Mouse (Mus musculus) stomach, embryonic 15.5 days (tissue): ENCODE measurements at regions not wholly inside any gene's neighbourhood (a gene's known extent, or its start where the extent isn't known, plus 50 kb on each side); places are given as distances from the start of the nearest gene placed in this dataset.
A peak's percentile ranks its signal among the peaks of the same experiment; 100 is the strongest.

Experiments used
- ATAC-seq: fragments of 200-750 bp; cut with Nextera tagmentation; 2 replicates; pipeline ENCODE4 v1.8.0; 2017; ENCODE audit warnings: low read depth, moderate number of reproducible peaks, moderate TSS enrichment; ENCODE audit not compliant: insufficient read depth, low FRiP score
- H3K27ac ChIP-seq: fragments of 300-500 bp; sonication (generic); 2 replicates; pipeline ENCODE4 v1.5.1; 2015; ENCODE audit warnings: mild to moderate bottlenecking, inconsistent platforms
- H3K27me3 ChIP-seq: fragments of 300-500 bp; sonication (generic); replicated peaks from 2 replicates; pipeline ENCODE4 v1.6.1; 2015; ENCODE audit warnings: inconsistent platforms
- H3K36me3 ChIP-seq: fragments of 300-500 bp; sonication (generic); 2 replicates; pipeline ENCODE4 v1.6.1; 2015; ENCODE audit warnings: inconsistent platforms
- H3K4me1 ChIP-seq: fragments of 300-500 bp; sonication (generic); 2 replicates; pipeline ENCODE4 v1.6.1; 2015; ENCODE audit warnings: inconsistent platforms
- H3K4me2 ChIP-seq: fragments of 300-500 bp; sonication (generic); 2 replicates; pipeline ENCODE4 v1.6.1; 2015; ENCODE audit warnings: mild to moderate bottlenecking, inconsistent platforms
- H3K4me3 ChIP-seq: fragments of 300-500 bp; sonication (generic); replicated peaks from 2 replicates; pipeline ENCODE4 v1.5.1; 2015; ENCODE audit warnings: inconsistent platforms
- H3K9ac ChIP-seq: fragments of 300-500 bp; sonication (generic); 2 replicates; pipeline ENCODE4 v1.6.1; 2015; ENCODE audit warnings: inconsistent platforms
- H3K9me3 ChIP-seq: fragments of 300-500 bp; sonication (generic); 2 replicates; pipeline ENCODE4 v1.6.1; 2016; ENCODE audit warnings: inconsistent platforms
- WGBS: fragments of 180-500 bp; shearing (Covaris S2); methylation state at CpG from one replicate; pipeline ENCODE4 v1.1.7; 2015; 5-methylcytosine and 5-hydroxymethylcytosine counted together

DNA sequence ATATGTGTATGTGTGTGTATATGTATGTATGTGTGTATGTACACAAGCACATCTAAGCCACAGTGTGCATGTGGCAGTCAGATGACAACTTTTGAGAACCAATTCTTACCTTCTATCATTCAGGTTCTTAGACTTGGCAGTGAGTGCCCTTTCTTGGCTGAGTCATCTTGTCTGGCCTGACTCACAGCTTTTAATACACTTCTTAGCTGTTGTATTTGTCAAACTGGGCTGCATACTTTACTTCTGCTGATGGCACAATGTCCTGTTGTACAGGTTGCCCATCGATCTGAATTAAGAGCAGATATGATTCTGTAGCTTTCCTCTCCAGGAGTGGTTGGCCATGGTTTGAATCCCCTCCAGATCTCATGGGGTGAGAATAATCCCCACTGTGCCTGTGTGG is 139.1 kb upstream of the Zfp648 start:
- no peak overlapping the region for H3K9ac ChIP-seq
- no peaks in the 10 kb centered on the region for H3K27me3 ChIP-seq
- 80% methylated on average over 1 of the region's 1 CpGs for WGBS
- no peak overlapping the region for H3K4me2 ChIP-seq
- no peak for ATAC-seq
- no peaks in the 10 kb centered on the region for H3K4me1 ChIP-seq
- H3K27ac ChIP-seq: no peak overlapping the region
- H3K4me3 ChIP-seq: no peak overlapping the region
- no peaks in the 10 kb centered on the region for H3K9me3 ChIP-seq
- no peaks in the 10 kb centered on the region for H3K36me3 ChIP-seq

GRCm38 (mm10) chr1:154062666-154063065 is 138.3 kb upstream of the Zfp648 start:
- Histone ChIP-seq H3K4me3 (no peak overlapping the region), H3K4me1 (no peaks in the 10 kb centered on the region), H3K27ac (no peak overlapping the region), H3K9me3 (no peaks in the 10 kb centered on the region), H3K27me3 (no peaks in the 10 kb centered on the region), H3K4me2 (no peak overlapping the region), H3K9ac (no peak overlapping the region), H3K36me3 (no peaks in the 10 kb centered on the region)
- no peak for ATAC-seq
- WGBS: 79% methylated on average over 7 of the region's 7 CpGs

- Histone ChIP-seq H3K4me3 (no peak overlapping the region), H3K36me3 (no peaks in the 10 kb centered on the region), H3K4me1 (no peaks in the 10 kb centered on the region), H3K9ac (no peak overlapping the region), H3K4me2 (no peak overlapping the region), H3K27ac (no peak overlapping the region), H3K27me3 (no peaks in the 10 kb centered on the region), H3K9me3 (no peaks in the 10 kb centered on the region)
- no peak for ATAC-seq
- WGBS: 81% methylated on average over 5 of the region's 5 CpGs
Observed at GRCm38 (mm10) chr1:154064633-154065032, 136.4 kb upstream of the Zfp648 start.

DNA sequence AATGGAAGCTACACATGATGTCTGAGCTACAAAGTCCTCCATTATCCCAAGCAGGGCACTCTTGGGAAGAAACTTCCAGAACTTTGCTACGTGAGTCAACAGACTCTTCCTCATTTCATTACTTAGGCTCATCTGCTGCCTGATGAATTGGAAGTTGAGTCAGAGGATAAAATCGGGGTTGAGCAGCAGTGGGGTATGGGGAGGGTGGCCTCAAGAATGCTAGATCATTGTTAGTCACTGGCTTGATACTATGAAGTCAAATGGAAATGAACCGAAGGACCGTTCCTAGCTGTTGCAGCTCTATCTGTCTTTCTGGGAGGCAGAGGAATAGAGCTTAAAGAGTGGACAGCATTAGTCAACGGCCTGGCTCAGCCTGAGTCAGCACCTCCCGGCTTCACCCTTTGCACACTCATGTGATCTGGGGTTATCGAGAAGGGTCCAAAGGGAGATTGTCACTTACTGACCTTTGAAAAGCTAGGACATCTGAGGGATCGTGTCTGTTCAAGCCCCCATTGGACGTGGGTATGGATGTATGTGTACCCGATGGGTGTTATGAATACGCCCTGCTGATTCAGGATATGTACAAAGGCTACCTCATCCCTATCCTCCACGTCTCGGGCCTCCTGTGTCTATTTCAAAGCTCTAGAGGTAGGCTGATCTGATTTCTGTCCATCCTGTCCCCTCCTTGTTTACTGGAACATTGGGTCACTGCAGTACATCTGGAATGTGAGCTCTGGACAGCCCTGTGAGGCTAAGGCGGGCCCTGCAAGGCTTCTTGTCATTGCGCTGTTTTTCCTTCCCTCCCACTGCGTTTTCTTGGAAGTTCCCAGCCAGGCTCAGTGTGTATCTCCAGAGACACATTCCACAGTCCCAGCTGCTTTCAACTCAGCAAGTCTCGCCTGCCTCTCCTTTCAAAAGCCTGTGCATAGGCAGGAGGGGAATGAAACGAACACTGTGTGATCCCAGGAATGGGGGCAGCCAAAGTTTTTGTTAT is 135.4 kb upstream of the Zfp648 start:
- Histone ChIP-seq H3K36me3 (no peaks in the 10 kb centered on the region), H3K9me3 (no peaks in the 10 kb centered on the region), H3K9ac (no peak overlapping the region), H3K27me3 (no peaks in the 10 kb centered on the region), H3K4me3 (no peak overlapping the region), H3K4me2 (no peak overlapping the region), H3K4me1 (no peaks in the 10 kb centered on the region), H3K27ac (no peak overlapping the region)
- WGBS: 70% methylated on average over 18 of the region's 18 CpGs
- peak; percentile 22; the same call in 1 of the 2 replicates for ATAC-seq

DNA sequence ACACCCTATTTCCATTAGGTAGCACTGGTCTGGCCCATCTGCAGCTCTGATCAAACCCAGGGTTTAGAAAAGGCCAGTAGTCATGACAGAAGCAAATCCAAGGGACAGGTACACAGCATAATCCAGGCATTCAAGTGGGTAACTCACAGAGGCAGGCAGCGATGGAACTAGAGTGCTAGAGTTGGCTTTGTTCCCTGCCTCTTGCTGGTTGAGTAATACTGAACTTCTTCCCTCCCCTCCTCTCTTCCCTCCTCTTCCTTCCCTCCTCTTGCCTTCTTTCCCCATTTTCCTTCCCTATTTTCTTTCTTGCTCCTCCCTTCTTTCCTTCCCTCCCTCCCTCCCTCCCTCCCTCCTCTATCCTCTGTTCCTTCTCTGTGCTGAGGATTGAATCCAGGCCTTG is 133.1 kb upstream of the Zfp648 start:
- Histone ChIP-seq H3K4me2 (no peak overlapping the region), H3K9me3 (no peaks in the 10 kb centered on the region), H3K9ac (no peak overlapping the region), H3K36me3 (no peaks in the 10 kb centered on the region), H3K27me3 (no peaks in the 10 kb centered on the region), H3K4me3 (no peak overlapping the region), H3K27ac (no peak overlapping the region), H3K4me1 (no peaks in the 10 kb centered on the region)
- WGBS: 88% methylated on average over 1 of the region's 1 CpGs
- ATAC-seq: no peak

DNA sequence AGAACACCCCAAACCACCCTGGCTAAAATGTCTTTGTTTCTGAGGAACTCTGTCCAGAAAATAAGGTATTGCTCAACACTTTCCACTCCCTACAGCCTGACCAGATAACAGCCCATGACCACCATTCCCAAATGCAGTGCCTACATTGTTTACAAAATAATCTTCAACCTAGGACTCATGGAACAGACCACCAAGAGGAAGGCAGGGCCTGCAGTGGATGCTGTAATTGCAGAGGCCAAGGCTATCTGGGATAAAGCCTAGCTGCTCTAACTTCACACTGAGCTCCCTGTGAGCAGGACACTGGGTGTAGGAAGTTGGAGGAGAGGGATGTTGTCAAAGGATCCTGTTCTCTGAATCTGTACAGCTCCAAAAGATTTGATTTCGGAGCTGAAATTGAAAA is 126.7 kb upstream of the Zfp648 start:
- Histone ChIP-seq H3K4me2 (no peak overlapping the region), H3K4me3 (no peak overlapping the region), H3K36me3 (no peaks in the 10 kb centered on the region), H3K27ac (no peak overlapping the region), H3K27me3 (no peaks in the 10 kb centered on the region), H3K4me1 (no peaks in the 10 kb centered on the region), H3K9ac (no peak overlapping the region), H3K9me3 (no peaks in the 10 kb centered on the region)
- 81% methylated on average over 1 of the region's 1 CpGs for WGBS
- ATAC-seq: no peak

DNA sequence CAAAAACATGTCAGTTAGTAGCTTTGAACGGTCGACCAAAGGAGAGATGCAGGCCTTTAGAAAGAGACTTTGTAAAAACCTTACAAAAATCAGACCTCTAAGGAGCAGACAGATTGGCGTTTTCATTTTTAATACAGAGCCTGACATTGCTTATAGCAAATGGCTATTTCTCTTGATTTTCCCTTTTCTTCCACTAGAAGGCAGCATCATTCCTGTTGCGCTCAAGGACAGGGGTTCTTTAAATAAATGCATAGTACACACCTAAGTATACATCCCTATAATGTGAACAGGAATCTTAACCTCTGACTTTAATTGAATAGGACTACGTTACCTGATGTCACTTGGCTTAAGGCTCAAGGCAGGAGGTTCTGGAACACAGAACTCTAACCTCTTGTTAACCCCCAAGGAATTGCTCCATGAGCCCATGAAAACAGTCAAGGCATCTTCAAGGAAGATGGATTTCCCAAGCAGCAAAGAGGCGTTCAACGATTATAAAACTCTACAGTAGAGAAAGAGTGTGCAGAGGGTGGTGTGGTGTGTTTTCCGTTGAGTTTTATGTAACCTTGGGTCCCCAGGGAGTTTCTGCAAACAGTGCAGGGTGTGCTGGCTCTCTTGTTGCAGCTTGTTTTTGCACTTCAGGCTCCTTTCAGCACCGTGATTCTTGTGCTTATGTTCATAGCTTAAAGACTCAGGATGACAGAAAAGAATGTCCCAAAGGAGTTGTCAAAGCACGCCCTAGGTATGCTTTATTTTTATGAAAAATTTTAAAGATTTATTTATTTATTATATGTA is 124.1 kb upstream of the Zfp648 start:
- no peaks in the 10 kb centered on the region for H3K27me3 ChIP-seq
- no peak overlapping the region for H3K4me2 ChIP-seq
- peak overlapping the region; percentile 26; the same call in 1 of the 2 replicates for H3K27ac ChIP-seq
- 64% methylated on average over 10 of the region's 10 CpGs for WGBS
- no peaks in the 10 kb centered on the region for H3K36me3 ChIP-seq
- H3K9ac ChIP-seq: no peak overlapping the region
- ATAC-seq: no peak
- H3K4me3 ChIP-seq: no peak overlapping the region
- peaks cover 10% of the 10 kb centered on the region; the same call in 1 of the 2 replicates for H3K4me1 ChIP-seq
- no peaks in the 10 kb centered on the region for H3K9me3 ChIP-seq

- Histone ChIP-seq H3K36me3 (no peaks in the 10 kb centered on the region), H3K4me3 (no peak overlapping the region), H3K9me3 (no peaks in the 10 kb centered on the region), H3K27me3 (no peaks in the 10 kb centered on the region), H3K4me1 (peaks cover 10% of the 10 kb centered on the region; the same call in 1 of the 2 replicates), H3K27ac (peak overlapping the region; percentile 71), H3K9ac (no peak overlapping the region), H3K4me2 (peak overlapping the region; percentile 19; the same call in 1 of the 2 replicates)
- ATAC-seq: peak; percentile 73
- WGBS: 46% methylated on average over 10 of the region's 10 CpGs
Observed at GRCm38 (mm10) chr1:154080505-154081380, 120.2 kb upstream of the Zfp648 start.

DNA sequence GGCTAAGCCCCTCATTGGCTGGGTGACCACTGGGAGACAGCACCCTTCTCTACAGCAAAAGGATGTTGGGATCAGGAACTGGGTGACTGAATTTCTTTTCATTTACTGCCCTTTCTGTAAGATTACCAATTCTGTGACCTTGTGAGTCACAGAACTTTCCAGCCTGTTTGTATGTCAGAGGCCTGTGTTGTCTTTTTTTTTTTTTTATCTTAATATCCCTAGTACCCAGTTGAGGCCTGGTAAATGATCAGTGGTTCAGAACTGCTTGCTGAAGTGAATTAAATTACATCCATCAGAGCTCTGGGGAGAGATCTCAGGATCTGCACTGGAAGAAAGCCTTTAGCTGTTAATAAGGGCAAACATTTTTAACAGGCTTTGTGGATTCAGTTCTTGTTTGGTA is 114.8 kb upstream of the Zfp648 start:
- H3K27ac ChIP-seq: no peak overlapping the region

DNA sequence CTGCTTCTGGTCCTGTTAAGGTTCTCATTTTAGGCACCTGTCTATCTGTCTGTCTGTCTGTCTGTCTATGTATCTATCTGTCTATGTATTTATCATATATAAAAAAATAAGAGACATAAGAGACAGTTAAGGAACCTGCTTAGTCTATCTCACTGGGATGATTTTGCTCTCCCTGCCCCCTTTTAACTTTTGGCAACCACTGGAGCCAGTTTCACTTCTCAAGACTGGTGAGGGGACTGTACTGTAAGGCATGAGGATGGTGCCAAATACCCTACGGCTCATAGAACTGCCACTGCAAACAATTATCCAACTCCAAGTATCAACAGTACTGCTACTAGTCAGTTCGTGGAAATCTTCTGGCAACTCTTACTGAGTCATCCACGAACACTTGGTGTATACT is 111.2 kb upstream of the Zfp648 start:
- no peak overlapping the region for H3K9ac ChIP-seq
- no peak overlapping the region for H3K4me2 ChIP-seq
- H3K36me3 ChIP-seq: no peaks in the 10 kb centered on the region
- H3K9me3 ChIP-seq: no peaks in the 10 kb centered on the region
- 84% methylated on average over 3 of the region's 3 CpGs for WGBS
- no peak for ATAC-seq
- no peak overlapping the region for H3K27ac ChIP-seq
- no peaks in the 10 kb centered on the region for H3K4me1 ChIP-seq
- H3K4me3 ChIP-seq: no peak overlapping the region
- no peaks in the 10 kb centered on the region for H3K27me3 ChIP-seq

More for the DNA sequence above, 114.8 kb upstream of the Zfp648 start:
- ATAC-seq: no peak
- H3K4me2 ChIP-seq: no peak overlapping the region
- no peaks in the 10 kb centered on the region for H3K9me3 ChIP-seq
- no peaks in the 10 kb centered on the region for H3K27me3 ChIP-seq
- H3K4me1 ChIP-seq: peaks cover under 1% of the 10 kb centered on the region; the same call in 1 of the 2 replicates
- H3K36me3 ChIP-seq: no peaks in the 10 kb centered on the region
- H3K9ac ChIP-seq: no peak overlapping the region
- no peak overlapping the region for H3K4me3 ChIP-seq
